ENCODE assay signal across 23 mouse cellular contexts in the genomic region with DNA sequence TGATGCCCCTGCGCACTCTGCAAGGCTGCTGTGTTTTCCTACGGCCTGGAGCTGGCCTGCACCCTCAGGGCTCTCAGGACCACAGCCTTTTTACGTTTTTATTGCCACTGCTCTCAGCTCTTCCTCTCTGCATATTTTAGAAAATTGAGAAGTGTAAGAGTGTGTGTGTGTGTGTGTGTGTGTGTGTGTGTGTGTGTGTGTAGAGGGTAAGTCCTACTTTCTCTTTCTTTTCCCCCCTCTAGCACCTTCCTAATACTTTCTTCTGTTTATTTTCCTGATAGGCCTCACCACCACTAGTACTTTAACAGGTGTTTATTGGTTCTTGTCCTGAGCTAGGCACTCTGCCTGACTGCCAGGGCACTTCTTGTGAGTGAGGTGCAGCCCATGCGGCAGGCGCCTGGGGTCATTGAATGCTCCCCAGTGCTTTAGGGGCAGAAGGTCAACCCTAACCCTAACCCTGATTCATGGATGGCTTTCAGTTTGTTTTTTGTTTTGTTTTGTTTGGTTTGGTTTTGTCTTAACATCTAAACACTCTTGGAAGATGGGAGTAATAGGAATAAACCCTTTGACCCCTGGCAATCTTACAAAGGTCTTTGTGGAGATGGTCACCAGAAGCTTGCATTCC. TPM values are rescaled to one million over a fixed set of nuclear protein-coding genes. Genes with fewer than 3 reads are reported as not detected.
DNase-seq lines count a peak whose midpoint lies in the region; ATAC-seq lines count a peak whose summit lies in the region.
"Had no signal": no experiment of that assay in that cellular context is flagged by ENCODE, and none has a peak within 500 bp of the region (broad histone marks: within the 10 kb centered on the region; RNA-seq: fewer than 3 reads in every experiment).

No protein-coding gene starts in this region.

- peak; percentile 32 for DNase-seq in kidney, postnatal 14 days
- DNase-seq in kidney, postnatal 36 days = no peak
- peak; percentile 69 for DNase-seq in A20 (ENCODE audit: low read depth, low spot score)
- peak; percentile 52 to 56 for DNase-seq in B cell, adult 2 months
- no peak for DNase-seq in urinary bladder, adult 18-20 months (ENCODE audit: low spot score in 2 of 2)
- no peak for DNase-seq in heart, adult 8-10 months (ENCODE audit: low spot score)
- DNase-seq: adrenal gland, adult 2 months; cerebellum, adult 11-12 months; cerebellum, postnatal 10 days; gastrocnemius, postnatal 14 days; heart, adult 18-20 months; heart, postnatal 14 days; left cerebral cortex, postnatal 4 days; lung, postnatal 14 days; thymus, adult 2 months; thymus, postnatal 4 days had no signal

- 0 out of 2 replicates have a peak, but pooled peaks have one; percentile 9 for ATAC-seq in megakaryocyte, adult 5-6 weeks (ENCODE audit: poor library complexity, severe bottlenecking)
- ATAC-seq: forebrain, embryonic 14.5 days; midbrain, embryonic 15.5 days; Patski had no signal

RNA-seq across cellular contexts. Expression of gene Ubac2, which starts 16.2 kb away (rescaled TPM):
- total RNA-seq in megakaryocyte, adult 5-6 weeks (2015) = 34.2 and 35.6 TPM in 2 replicates
- 19.3 and 27.3 TPM in 2 replicates for total RNA-seq in megakaryocyte, adult 5-6 weeks (2017)
- 10 to 100 TPM; 30.4 to 31.5 (median 30.8) TPM for total RNA-seq in heart, adult 8-10 months (2022)

RNA-seq across cellular contexts. Expression of gene Gpr18, which starts 21.0 kb away (rescaled TPM):
- total RNA-seq in megakaryocyte, adult 5-6 weeks (2015) = 11.3 and 16.1 TPM in 2 replicates
- 11.9 and 12.9 TPM in 2 replicates for total RNA-seq in megakaryocyte, adult 5-6 weeks (2017)
- total RNA-seq in heart, adult 8-10 months (2022) = under 1 TPM in 3 of 4 experiments, not detected in 1; 0.16 to 0.23 (median 0.19) TPM
- total RNA-seq: gastrocnemius, postnatal 14 days; layer of hippocampus, adult 18-20 months; layer of hippocampus, postnatal 14 days; left cerebral cortex, adult 8-10 months; left cerebral cortex, postnatal 4 days had no signal

Comparison
In these comparisons a context has a peak if more than half of its experiments do, and no peak if none do; other contexts are left out.
1. DNase-seq: peak in kidney, postnatal 14 days (single experiment), A20 (single experiment) and B cell, adult 2 months (2 of 2); none in kidney, postnatal 36 days (0 of 2), urinary bladder, adult 18-20 months (0 of 2) and heart, adult 8-10 months (single experiment).
2. RNA of gene Gpr18, which starts 21.0 kb away (total RNA-seq): 11.3 to 16.1 TPM in megakaryocyte, adult 5-6 weeks; 0.16 to 0.23 TPM in heart, adult 8-10 months; every median in the first group is over 10 times any median in the second.